11 mouse cellular contexts compared by ENCODE assay signal in genomic region chr12:112825901-112826300, GRCm38 (mm10). TPM values are rescaled to one million over a fixed set of nuclear protein-coding genes. Genes with fewer than 3 reads are reported as not detected.
DNase-seq lines count a peak whose midpoint lies in the region; ATAC-seq lines count a peak whose summit lies in the region.
"Had no signal": no experiment of that assay in that cellular context is flagged by ENCODE, and none has a peak within 500 bp of the region (broad histone marks: within the 10 kb centered on the region; RNA-seq: fewer than 3 reads in every experiment).

No protein-coding gene starts in this region.

- 72% methylated on average over 5 of the region's 5 CpGs for WGBS in heart, embryonic 16.5 days
- 81% methylated on average over 5 of the region's 5 CpGs for WGBS in heart, embryonic 11.5 days (ENCODE audit: insufficient replicate concordance)
- 91% methylated on average over 5 of the region's 5 CpGs for WGBS in embryonic facial prominence, embryonic 10.5 days
- 81% methylated on average over 5 of the region's 5 CpGs for WGBS in liver, embryonic 15.5 days (ENCODE audit: insufficient replicate concordance)

- H3K4me1 ChIP-seq in heart, embryonic 16.5 days (ENCODE audit: control insufficient read depth, insufficient read depth, low read length) = peaks cover 69% of the 10 kb centered on the region
- H3K4me1 ChIP-seq in heart, embryonic 11.5 days (ENCODE audit: control insufficient read depth, insufficient read depth, low read length) = peaks cover 61% of the 10 kb centered on the region
- peaks cover 83% of the 10 kb centered on the region for H3K4me1 ChIP-seq in megakaryocyte, embryonic 14.5 days
- H3K4me1 ChIP-seq in embryonic facial prominence, embryonic 10.5 days = peaks cover 65% of the 10 kb centered on the region
- peaks cover 75% of the 10 kb centered on the region for H3K4me1 ChIP-seq in liver, embryonic 15.5 days (replicated peaks)

- no peak overlapping the region for H3K4me3 ChIP-seq in heart, embryonic 16.5 days (ENCODE audit: low read length)
- no peak overlapping the region for H3K4me3 ChIP-seq in heart, embryonic 11.5 days (ENCODE audit: low read depth, low read length)
- peak overlapping the region; percentile 47 for H3K4me3 ChIP-seq in megakaryocyte, embryonic 14.5 days (replicated peaks)
- H3K4me3 ChIP-seq in embryonic facial prominence, embryonic 10.5 days = peak overlapping the region; percentile 79
- H3K4me3 ChIP-seq in liver, embryonic 15.5 days (replicated peaks) = 0 out of 2 replicates have a peak overlapping the region, but pooled peaks have one; percentile 96

- H3K27ac ChIP-seq in heart, embryonic 16.5 days (ENCODE audit: low read length) = no peak overlapping the region
- no peak overlapping the region for H3K27ac ChIP-seq in heart, embryonic 11.5 days (ENCODE audit: low read depth, low read length)
- H3K27ac ChIP-seq in embryonic facial prominence, embryonic 10.5 days (replicated peaks) = no peak overlapping the region
- no peak overlapping the region for H3K27ac ChIP-seq in liver, embryonic 15.5 days (replicated peaks)

- H3K9ac ChIP-seq in heart, embryonic 16.5 days (ENCODE audit: low read length) = peak overlapping the region; percentile 49; the same call in 1 of the 2 replicates
- H3K9ac ChIP-seq in heart, embryonic 11.5 days (ENCODE audit: low read depth, low read length) = no peak overlapping the region
- no peak overlapping the region for H3K9ac ChIP-seq in liver, embryonic 15.5 days

- H3K4me2 ChIP-seq in heart, embryonic 16.5 days (ENCODE audit: low read depth, low read length) = no peak overlapping the region
- H3K4me2 ChIP-seq in heart, embryonic 11.5 days = no peak overlapping the region
- H3K4me2 ChIP-seq in liver, embryonic 15.5 days = peak overlapping the region; percentile 83

- H3K9me3 ChIP-seq in heart, embryonic 16.5 days (replicated peaks; ENCODE audit: control insufficient read depth, low read length) = no peaks in the 10 kb centered on the region
- H3K9me3 ChIP-seq in heart, embryonic 11.5 days (replicated peaks; ENCODE audit: control insufficient read depth, low read length) = no peaks in the 10 kb centered on the region
- H3K9me3 ChIP-seq in megakaryocyte, embryonic 14.5 days = no peaks in the 10 kb centered on the region
- no peaks in the 10 kb centered on the region for H3K9me3 ChIP-seq in embryonic facial prominence, embryonic 10.5 days
- H3K9me3 ChIP-seq in liver, embryonic 15.5 days (replicated peaks) = no peaks in the 10 kb centered on the region

- ATAC-seq in heart, embryonic 16.5 days (replicated peaks; ENCODE audit: extremely low read depth, insufficient read depth, low FRiP score) = no peak
- ATAC-seq in heart, embryonic 11.5 days (replicated peaks; ENCODE audit: insufficient number of reproducible peaks, low FRiP score, low TSS enrichment) = no peak
- no peak for ATAC-seq in megakaryocyte, adult 5-6 weeks (ENCODE audit: poor library complexity, severe bottlenecking)
- ATAC-seq in liver, embryonic 15.5 days (ENCODE audit: insufficient read depth) = no peak

- peaks cover 12% of the 10 kb centered on the region for H3K36me3 ChIP-seq in heart, embryonic 16.5 days (ENCODE audit: control insufficient read depth, insufficient read depth)
- H3K36me3 ChIP-seq in heart, embryonic 11.5 days (ENCODE audit: control insufficient read depth, insufficient read depth, low read length) = peaks cover 11% of the 10 kb centered on the region
- peaks cover 61% of the 10 kb centered on the region for H3K36me3 ChIP-seq in megakaryocyte, embryonic 14.5 days (replicated peaks; ENCODE audit: low read length)
- H3K36me3 ChIP-seq in embryonic facial prominence, embryonic 10.5 days (replicated peaks) = peaks cover 69% of the 10 kb centered on the region
- peaks cover 68% of the 10 kb centered on the region for H3K36me3 ChIP-seq in liver, embryonic 15.5 days (replicated peaks)

- H3K27me3 ChIP-seq in heart, embryonic 16.5 days (ENCODE audit: control insufficient read depth, insufficient read depth, low read length) = no peaks in the 10 kb centered on the region
- H3K27me3 ChIP-seq in heart, embryonic 11.5 days (ENCODE audit: control insufficient read depth, insufficient read depth, low read length) = no peaks in the 10 kb centered on the region
- no peaks in the 10 kb centered on the region for H3K27me3 ChIP-seq in megakaryocyte, embryonic 14.5 days (replicated peaks)
- no peaks in the 10 kb centered on the region for H3K27me3 ChIP-seq in embryonic facial prominence, embryonic 10.5 days (replicated peaks; ENCODE audit: low read depth, poor library complexity, severe bottlenecking)
- H3K27me3 ChIP-seq in liver, embryonic 15.5 days = no peaks in the 10 kb centered on the region

- no peak for DNase-seq in embryonic facial prominence, embryonic 10.5 days (ENCODE audit: low spot score)
- no peak for DNase-seq in testis, postnatal 14 days (ENCODE audit: low spot score)
- no peak for DNase-seq in kidney, adult 8-10 months
- DNase-seq: cerebellum, postnatal 10 days; gastrocnemius, postnatal 25 days had no signal

RNA-seq across cellular contexts. Expression of gene Cdca4, which starts 3.3 kb away (rescaled TPM):
- 44.7 and 53.2 TPM in 2 replicates for polyA plus RNA-seq in heart, embryonic 16.5 days (2015; fragmentation: Nextera tagmentation; extraction: Ambion mirVana)
- 61.5 and 62.8 TPM in 2 replicates for polyA plus RNA-seq in heart, embryonic 11.5 days (2014; fragmentation: Nextera tagmentation; extraction: Ambion mirVana)
- polyA plus RNA-seq in megakaryocyte, embryonic 14.5 days (2012; ENCODE audit: insufficient read depth, low replicate concordance) = 3.2 and 11.7 TPM in 2 replicates
- 62.0 and 67.7 TPM in 2 replicates for total RNA-seq in megakaryocyte, adult 5-6 weeks (2015)
- 48.9 and 57.9 TPM in 2 replicates for total RNA-seq in megakaryocyte, adult 5-6 weeks (2017)
- polyA plus RNA-seq in embryonic facial prominence, embryonic 10.5 days (2016; fragmentation: Nextera tagmentation; extraction: Ambion mirVana) = 180 and 183 TPM in 2 replicates
- polyA plus RNA-seq in liver, embryonic 15.5 days (2015; fragmentation: Nextera tagmentation; extraction: Ambion mirVana) = 62.9 and 67.0 TPM in 2 replicates

RNA-seq across cellular contexts. Expression of gene Clba1, which starts 17.2 kb away (rescaled TPM):
- 6.0 and 8.4 TPM in 2 replicates for polyA plus RNA-seq in heart, embryonic 16.5 days (2015; fragmentation: Nextera tagmentation; extraction: Ambion mirVana)
- polyA plus RNA-seq in heart, embryonic 11.5 days (2014; fragmentation: Nextera tagmentation; extraction: Ambion mirVana) = 11.5 and 13.0 TPM in 2 replicates
- polyA plus RNA-seq in megakaryocyte, embryonic 14.5 days (2012; ENCODE audit: insufficient read depth, low replicate concordance) = 8.2 and 25.4 TPM in 2 replicates
- 0.16 and 0.32 TPM in 2 replicates for total RNA-seq in megakaryocyte, adult 5-6 weeks (2015)
- total RNA-seq in megakaryocyte, adult 5-6 weeks (2017) = 0.40 and 0.69 TPM in 2 replicates
- 9.3 and 10.1 TPM in 2 replicates for polyA plus RNA-seq in embryonic facial prominence, embryonic 10.5 days (2016; fragmentation: Nextera tagmentation; extraction: Ambion mirVana)
- 0.43 and 0.61 TPM in 2 replicates for polyA plus RNA-seq in liver, embryonic 15.5 days (2015; fragmentation: Nextera tagmentation; extraction: Ambion mirVana)

RNA-seq across cellular contexts. Expression of gene Ahnak2, which starts 23.4 kb away (rescaled TPM):
- polyA plus RNA-seq in heart, embryonic 16.5 days (2015; fragmentation: Nextera tagmentation; extraction: Ambion mirVana) = 2.0 and 2.1 TPM in 2 replicates
- 0.63 and 0.79 TPM in 2 replicates for polyA plus RNA-seq in heart, embryonic 11.5 days (2014; fragmentation: Nextera tagmentation; extraction: Ambion mirVana)
- 3.3 TPM in 1 of 2 replicates, not detected in the other for polyA plus RNA-seq in megakaryocyte, embryonic 14.5 days (2012; ENCODE audit: insufficient read depth, low replicate concordance)
- total RNA-seq in megakaryocyte, adult 5-6 weeks (2015) = not detected in 2 replicates
- 0.04 and 0.15 TPM in 2 replicates for total RNA-seq in megakaryocyte, adult 5-6 weeks (2017)
- polyA plus RNA-seq in embryonic facial prominence, embryonic 10.5 days (2016; fragmentation: Nextera tagmentation; extraction: Ambion mirVana) = 0.04 and 0.20 TPM in 2 replicates
- 0.18 and 0.23 TPM in 2 replicates for polyA plus RNA-seq in liver, embryonic 15.5 days (2015; fragmentation: Nextera tagmentation; extraction: Ambion mirVana)

RNA-seq across cellular contexts. Expression of gene Gpr132, which starts 42.1 kb away (rescaled TPM):
- polyA plus RNA-seq in heart, embryonic 16.5 days (2015; fragmentation: Nextera tagmentation; extraction: Ambion mirVana) = 1.4 and 3.6 TPM in 2 replicates
- polyA plus RNA-seq in heart, embryonic 11.5 days (2014; fragmentation: Nextera tagmentation; extraction: Ambion mirVana) = 0.19 TPM in 1 of 2 replicates, not detected in the other
- polyA plus RNA-seq in megakaryocyte, embryonic 14.5 days (2012; ENCODE audit: insufficient read depth, low replicate concordance) = 1.2 TPM in 1 of 2 replicates, not detected in the other
- total RNA-seq in megakaryocyte, adult 5-6 weeks (2015) = 20.0 and 25.8 TPM in 2 replicates
- total RNA-seq in megakaryocyte, adult 5-6 weeks (2017) = 7.6 and 10.7 TPM in 2 replicates
- polyA plus RNA-seq in embryonic facial prominence, embryonic 10.5 days (2016; fragmentation: Nextera tagmentation; extraction: Ambion mirVana) = 0.30 TPM in 1 of 2 replicates, not detected in the other
- 0.26 and 0.32 TPM in 2 replicates for polyA plus RNA-seq in liver, embryonic 15.5 days (2015; fragmentation: Nextera tagmentation; extraction: Ambion mirVana)
- polyA plus RNA-seq: limb, embryonic 11.5 days had no signal

Comparison
In these comparisons a context has a peak if more than half of its experiments do, and no peak if none do; other contexts are left out.
1. H3K4me3 ChIP-seq: peak in megakaryocyte, embryonic 14.5 days (single experiment), embryonic facial prominence, embryonic 10.5 days (single experiment) and liver, embryonic 15.5 days (single experiment); none in heart, embryonic 16.5 days (single experiment) and heart, embryonic 11.5 days (single experiment).